Mouse (Mus musculus) brown adipose tissue, adult 24 weeks (tissue): Measurements from ENCODE around the gene Tapbpl. TPM values are rescaled to one million over a fixed set of nuclear protein-coding genes. Genes with fewer than 3 reads are reported as not detected.

ENCODE experiments used
- H3K27ac ChIP-seq: fragments of 200-500 bp; replicated peaks from 2 replicates; pipeline ENCODE4 v1.5.1; 2012; ENCODE audit warnings: low read depth, mild to moderate bottlenecking, low read length
- H3K4me1 ChIP-seq: fragments of 200-500 bp; 2 replicates; pipeline ENCODE4 v1.6.1; 2012; ENCODE audit warnings: low read length, mixed read lengths; ENCODE audit not compliant: control insufficient read depth, insufficient read depth, insufficient read length
- H3K4me3 ChIP-seq: fragments of 200-500 bp; 2 replicates; pipeline ENCODE4 v1.5.1; 2012; ENCODE audit warnings: low read depth, mild to moderate bottlenecking, low read length, moderate library complexity; ENCODE audit not compliant: insufficient read depth
- polyA plus RNA-seq: library from polyadenylated mRNA; stranded (reverse); fragments of >200 nt; gene quantifications from 2 replicates; pipeline ENCODE4 v1.2.4, GENCODE M21; 2012; ENCODE audit not compliant: missing spikeins, insufficient read depth, insufficient read length

The Tapbpl gene
- polyA plus RNA-seq, 1 experiment: 16.1 TPM

- Histone ChIP-seq H3K4me3 (no peak overlapping the region), H3K4me1 (0 out of 2 replicates have a peak, but pooled peaks cover 2% of the 10 kb centered on the region), H3K27ac (no peak overlapping the region)
Measured at GRCm38 (mm10) chr6:125193390-125193789, 38.3 kb downstream of the Tapbpl start.

DNA sequence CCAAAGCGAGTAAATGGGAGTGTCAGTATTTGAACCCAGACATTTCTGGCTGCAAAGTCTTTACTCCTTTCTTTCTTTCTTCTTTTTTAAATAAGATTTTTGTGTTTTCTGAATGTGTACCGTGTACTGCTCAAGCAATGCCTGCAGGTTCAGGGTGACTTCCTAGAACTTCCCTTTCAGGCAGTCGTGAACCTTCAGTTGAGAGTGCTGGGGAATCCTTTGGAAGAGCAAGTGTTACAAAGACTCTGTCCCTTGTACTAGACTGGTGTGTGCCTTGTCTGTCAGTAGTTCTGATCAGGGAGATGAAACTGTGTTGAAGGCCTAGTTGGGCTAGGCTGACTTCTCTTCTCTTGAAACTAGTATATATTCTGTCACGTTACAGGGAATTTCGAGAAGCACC lies 38.8 kb downstream of the Tapbpl start:
- Histone ChIP-seq H3K4me3 (peak overlapping the region; percentile 83), H3K4me1 (0 out of 2 replicates have a peak, but pooled peaks cover 2% of the 10 kb centered on the region)

DNA sequence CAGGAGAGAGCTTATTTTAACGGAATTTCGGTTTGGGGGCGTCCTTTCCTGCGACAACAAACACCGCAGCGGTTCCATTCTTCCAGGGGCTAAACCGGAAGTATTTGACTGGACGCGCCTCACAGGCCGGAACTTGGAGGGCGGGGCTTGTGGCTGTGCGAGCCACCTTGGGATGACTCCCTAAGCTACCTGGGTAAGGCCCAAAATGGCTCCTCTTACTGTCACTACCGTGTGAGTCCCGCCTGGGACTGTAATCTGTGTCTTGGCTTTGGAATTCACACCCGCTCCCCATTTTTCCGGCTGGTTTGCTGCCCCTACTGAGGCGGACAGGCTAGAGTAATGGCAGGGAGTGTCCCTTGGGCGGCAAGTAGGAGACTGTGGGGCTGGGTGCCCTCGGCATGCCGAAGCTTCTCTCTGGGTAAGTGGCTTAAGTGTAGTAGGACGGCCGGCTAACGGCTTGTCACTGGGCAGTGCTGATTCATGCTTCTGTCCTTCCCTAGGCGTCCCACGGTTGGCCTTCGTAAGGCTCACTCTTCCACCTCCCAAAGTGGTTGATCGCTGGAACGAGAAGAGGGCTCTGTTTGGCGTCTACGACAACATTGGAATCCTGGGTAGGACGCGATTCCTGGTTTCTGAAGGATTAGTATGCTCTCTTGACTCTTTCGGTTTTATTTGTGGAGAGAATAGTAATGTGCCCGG lies 39.5 kb downstream of the Tapbpl start:
- Histone ChIP-seq H3K27ac (peak overlapping the region; percentile 94), H3K4me1 (0 out of 2 replicates have a peak, but pooled peaks cover 2% of the 10 kb centered on the region), H3K4me3 (peak overlapping the region; percentile 83)

More for the DNA sequence above, 38.8 kb downstream of the Tapbpl start:
- H3K27ac ChIP-seq: peak overlapping the region; percentile 94

- Histone ChIP-seq H3K4me3 (peak within 1 kb of the TSS; percentile 83), H3K27ac (peak within 1 kb of the TSS; percentile 94), H3K4me1 (0 out of 2 replicates have a peak, but pooled peaks cover 1% of the 10 kb centered on the region)
Measured at GRCm38 (mm10) chr6:125191332-125192015, 40.2 kb downstream of the Tapbpl start, which contains the start of the genes Ncapd2 and Mrpl51. Ncapd2 (minus strand) TSS chr6:125191701. Mrpl51 (plus strand) TSS chr6:125191801.

GRCm38 (mm10) chr6:125190816-125191215 lies 40.8 kb downstream of the Tapbpl start:
- peak overlapping the region; percentile 72 for H3K4me3 ChIP-seq
- no peaks in the 10 kb centered on the region for H3K4me1 ChIP-seq
- H3K27ac ChIP-seq: no peak overlapping the region

- H3K27ac ChIP-seq: no peak overlapping the region
- no peak overlapping the region for H3K4me3 ChIP-seq
Measured at GRCm38 (mm10) chr6:125186203-125186602, 45.5 kb downstream of the Tapbpl start.

DNA sequence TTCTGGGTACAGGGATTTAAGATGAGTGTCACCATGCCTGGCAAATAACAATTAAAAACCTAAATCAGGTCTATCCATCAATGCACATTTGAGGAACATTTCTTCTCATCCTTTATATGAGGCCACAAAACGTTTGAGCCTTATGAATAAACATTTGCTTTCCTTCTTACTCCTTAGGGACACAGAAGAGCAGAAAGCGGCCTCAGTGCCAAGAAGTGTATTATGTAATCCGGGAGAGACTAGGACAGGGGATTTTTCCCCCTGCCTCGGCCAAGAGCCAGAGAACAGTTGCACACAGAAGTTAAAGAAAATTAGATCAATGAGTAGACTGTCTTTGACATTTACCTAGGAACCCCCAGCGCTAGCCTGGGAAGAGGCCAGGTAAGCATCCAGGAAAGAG lies 49.5 kb downstream of the Tapbpl start:
- Histone ChIP-seq H3K4me3 (no peak overlapping the region), H3K4me1 (no peaks in the 10 kb centered on the region), H3K27ac (no peak overlapping the region)

More at GRCm38 (mm10) chr6:125186203-125186602, 45.5 kb downstream of the Tapbpl start:
- H3K4me1 ChIP-seq: no peaks in the 10 kb centered on the region

DNA sequence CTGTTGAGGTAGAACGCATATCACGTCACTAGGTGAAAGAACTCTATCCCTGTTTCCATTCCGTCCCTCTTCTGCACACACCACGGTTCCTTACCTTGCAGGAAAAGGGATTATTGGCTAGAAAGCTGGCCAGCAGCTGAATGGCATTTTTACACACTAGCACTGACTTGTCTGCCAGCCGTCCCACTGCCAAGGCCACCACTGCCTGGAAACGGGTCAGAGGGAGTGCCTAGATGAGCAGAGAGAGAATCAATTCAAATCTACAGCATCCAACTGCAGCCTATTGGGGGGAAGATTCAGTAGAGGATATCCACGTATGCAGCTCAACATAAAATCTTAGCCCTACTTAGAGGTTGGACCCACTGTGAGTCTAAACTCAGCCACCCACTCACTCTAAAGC lies 52.1 kb downstream of the Tapbpl start:
- no peaks in the 10 kb centered on the region for H3K4me1 ChIP-seq
- no peak overlapping the region for H3K4me3 ChIP-seq
- no peak overlapping the region for H3K27ac ChIP-seq

DNA sequence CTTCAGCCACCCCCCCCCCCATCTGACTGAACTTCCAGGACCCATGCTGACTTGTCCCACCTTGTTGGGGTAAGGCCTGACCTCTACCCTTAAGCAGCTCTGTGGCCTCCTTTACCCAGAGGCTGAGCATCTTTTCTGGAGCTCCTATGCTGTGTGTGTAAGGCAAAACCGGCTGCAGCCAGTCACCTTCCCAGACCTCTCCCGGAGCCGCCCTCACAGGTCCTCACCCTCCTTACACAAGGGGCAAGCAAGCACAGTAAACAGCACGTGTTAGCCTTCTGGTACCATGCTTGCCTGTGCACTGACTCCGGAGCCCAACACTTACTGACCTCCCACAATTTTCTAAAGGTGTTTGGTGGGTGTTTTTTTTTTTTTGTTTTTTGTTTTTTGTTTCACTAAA lies 56.2 kb downstream of the Tapbpl start:
- no peak overlapping the region for H3K4me3 ChIP-seq
- H3K27ac ChIP-seq: no peak overlapping the region
- H3K4me1 ChIP-seq: peaks cover 4% of the 10 kb centered on the region

Other genes with a start within 250 kb of the Tapbpl start
- 0.54 TPM in 1 of 2 replicates, not detected in the other for gene Pianp, start 235.2 kb downstream of the Tapbpl start, polyA plus RNA-seq
- gene Zfp384, start 222.7 kb downstream of the Tapbpl start, polyA plus RNA-seq: 19.9 and 25.6 TPM in 2 replicates
- gene Ing4, start 192.1 kb downstream of the Tapbpl start, polyA plus RNA-seq: 32.1 and 34.0 TPM in 2 replicates
- gene Acrbp, start 182.2 kb downstream of the Tapbpl start, polyA plus RNA-seq: 5.1 and 5.5 TPM in 2 replicates
- gene Lpar5, start 163.9 kb downstream of the Tapbpl start, polyA plus RNA-seq: not detected in 2 replicates
- gene Chd4, start 135.9 kb downstream of the Tapbpl start, polyA plus RNA-seq: 73.3 and 90.8 TPM in 2 replicates
- gene Nop2, start 100.0 kb downstream of the Tapbpl start, polyA plus RNA-seq: 10.0 and 16.0 TPM in 2 replicates
- 2.9 and 3.2 TPM in 2 replicates for gene Iffo1, start 86.6 kb downstream of the Tapbpl start, polyA plus RNA-seq
- gene Gapdh, start 65.4 kb downstream of the Tapbpl start, polyA plus RNA-seq: 1,014 and 1,139 TPM in 2 replicates
- 7.5 and 9.2 TPM in 2 replicates for gene Ncapd2, start 40.2 kb downstream of the Tapbpl start, polyA plus RNA-seq
- gene Mrpl51, start 40.1 kb downstream of the Tapbpl start, polyA plus RNA-seq: 316 and 439 TPM in 2 replicates
- gene Vamp1, start 16.3 kb downstream of the Tapbpl start, polyA plus RNA-seq: 5.4 and 7.7 TPM in 2 replicates
- gene Cd27, start 5.2 kb upstream of the Tapbpl start, polyA plus RNA-seq: not detected in 2 replicates
- gene Tuba3a, start 54.2 kb upstream of the Tapbpl start, polyA plus RNA-seq: not detected in 2 replicates
- 30.9 and 34.5 TPM in 2 replicates for gene Ltbr, start 82.0 kb upstream of the Tapbpl start, polyA plus RNA-seq
- 0.88 and 1.1 TPM in 2 replicates for gene Scnn1a, start 88.8 kb upstream of the Tapbpl start, polyA plus RNA-seq
- gene Tnfrsf1a, start 117.5 kb upstream of the Tapbpl start, polyA plus RNA-seq: 52.3 and 69.7 TPM in 2 replicates
- gene Plekhg6, start 148.9 kb upstream of the Tapbpl start, polyA plus RNA-seq: 0.33 TPM in 1 of 2 replicates, not detected in the other